Mouse (Mus musculus) kidney, adult 2 months (tissue): Measurements from ENCODE around the gene Zfp46. TPM values are rescaled to one million over a fixed set of nuclear protein-coding genes. Genes with fewer than 3 reads are reported as not detected.

ENCODE experiments used
- DNase-seq: peaks from one replicate; pipeline ENCODE4 v3.0.0; 2021
- H3K27ac ChIP-seq: fragments of 200-500 bp; 2 replicates; pipeline ENCODE4 v1.5.1; 2012; ENCODE audit warnings: low read depth, low read length, control low read depth, inconsistent platforms; ENCODE audit not compliant: insufficient read depth
- H3K27me3 ChIP-seq: fragments of 200-500 bp; replicated peaks from 2 replicates; pipeline ENCODE4 v1.6.1; 2012; ENCODE audit warnings: mild to moderate bottlenecking, moderate library complexity, low read length, inconsistent platforms; ENCODE audit not compliant: control insufficient read depth, insufficient read depth
- H3K36me3 ChIP-seq: fragments of 200-500 bp; 2 replicates; pipeline ENCODE4 v1.6.1; 2012; ENCODE audit warnings: mild to moderate bottlenecking, moderate library complexity, low read length, inconsistent platforms; ENCODE audit not compliant: control insufficient read depth, insufficient read depth
- H3K4me1 ChIP-seq: fragments of 200-500 bp; 2 replicates; pipeline ENCODE4 v1.6.1; 2011; ENCODE audit warnings: low read length; ENCODE audit not compliant: control insufficient read depth, insufficient read depth
- H3K4me3 ChIP-seq: fragments of 200-500 bp; 2 replicates; pipeline ENCODE4 v1.5.1; 2011; ENCODE audit warnings: mild to moderate bottlenecking, low read depth, low read length, control low read depth; ENCODE audit not compliant: insufficient read depth
- CTCF ChIP-seq: fragments of 200-500 bp; conservative IDR thresholded peaks from 2 replicates; pipeline ENCODE4 v1.5.1; 2011; ENCODE audit warnings: low read depth, mild to moderate bottlenecking, control low read depth, low read length, moderate library complexity, mixed read lengths; ENCODE audit not compliant: insufficient read depth, insufficient read length
- POLR2A ChIP-seq: fragments of 200-500 bp; IDR thresholded peaks from one replicate; pipeline ENCODE4 v1.6.1; 2011; ENCODE audit warnings: low read depth, low read length, control low read depth
- WGBS: fragments of 180-500 bp; shearing (Covaris S2); methylation state at CpG from one replicate; pipeline ENCODE4 v1.1.7; 2018; 5-methylcytosine and 5-hydroxymethylcytosine counted together
- polyA plus RNA-seq: library from polyadenylated mRNA; depleted of rRNA; stranded (reverse); fragments of >200 nt; gene quantifications from 2 replicates; pipeline ENCODE4 v1.2.3, GENCODE M21; 2012

The Zfp46 gene
- polyA plus RNA-seq, 1 experiment = 10.9 TPM

DNA sequence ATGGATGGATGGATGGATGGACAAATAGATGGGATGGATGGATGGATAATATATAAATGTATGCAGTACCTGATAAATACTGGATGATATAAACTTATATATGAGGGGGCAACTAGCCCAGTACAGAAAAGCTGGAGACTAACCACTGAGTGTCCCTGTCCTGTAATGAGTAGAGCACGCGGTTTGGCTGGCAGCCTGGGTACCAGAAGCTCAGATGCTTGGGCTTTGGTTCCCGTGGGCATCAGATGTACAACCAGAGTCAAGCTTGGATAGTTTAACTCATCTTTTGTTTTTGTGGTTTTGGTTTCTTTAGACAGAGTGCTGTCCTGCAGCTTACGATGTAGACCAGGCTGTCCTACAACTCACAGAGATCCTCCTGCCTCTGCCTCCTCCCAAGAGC, 20.9 kb upstream of the Zfp46 start:
- DNase-seq = no peak
- no peak for TF ChIP-seq POLR2A
- TF ChIP-seq CTCF = no peak
- peaks cover 3% of the 10 kb centered on the region; the same call in 1 of the 2 replicates for H3K4me1 ChIP-seq
- no peaks in the 10 kb centered on the region for H3K36me3 ChIP-seq
- no peak overlapping the region for H3K4me3 ChIP-seq
- no peak overlapping the region for H3K27ac ChIP-seq
- H3K27me3 ChIP-seq = no peaks in the 10 kb centered on the region
- WGBS = 93% methylated on average over 4 of the region's 4 CpGs

DNA sequence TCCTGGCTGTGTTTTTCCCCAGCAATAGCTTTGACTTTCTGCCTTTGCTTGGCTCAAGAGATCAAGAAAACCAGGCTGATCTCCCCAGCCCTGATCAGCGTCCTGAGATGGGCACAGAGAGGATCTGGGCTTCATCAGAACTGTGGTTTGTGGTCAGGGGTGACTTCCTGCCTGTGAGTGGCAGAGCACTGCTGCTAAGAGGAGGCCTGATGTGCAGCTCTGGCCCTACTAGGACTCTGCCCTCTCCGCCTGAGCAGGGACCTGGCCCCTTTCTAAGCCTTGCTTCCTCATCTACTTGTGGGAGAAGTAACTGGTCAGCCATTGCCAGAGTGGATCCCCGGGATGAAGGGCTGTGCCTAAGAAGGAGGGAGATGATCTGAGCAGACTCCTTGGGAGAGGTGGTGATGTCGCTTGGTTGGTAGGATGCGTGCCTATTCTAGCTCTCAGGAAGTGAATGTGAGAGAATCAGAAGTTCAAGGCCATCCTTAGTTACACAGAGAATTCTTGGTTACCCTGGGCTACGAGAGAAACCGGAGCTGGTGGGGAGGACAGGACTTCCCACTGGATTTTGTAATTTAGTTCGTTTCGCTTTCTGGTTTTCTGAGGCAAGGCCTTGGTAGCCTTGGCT, 17.7 kb upstream of the Zfp46 start:
- H3K36me3 ChIP-seq = no peaks in the 10 kb centered on the region
- H3K4me1 ChIP-seq = no peaks in the 10 kb centered on the region
- WGBS = 79% methylated on average over 9 of the region's 9 CpGs
- no peaks in the 10 kb centered on the region for H3K27me3 ChIP-seq
- H3K27ac ChIP-seq = no peak overlapping the region
- DNase-seq = no peak
- no peak overlapping the region for H3K4me3 ChIP-seq
- TF ChIP-seq CTCF (no peak), POLR2A (no peak)

DNA sequence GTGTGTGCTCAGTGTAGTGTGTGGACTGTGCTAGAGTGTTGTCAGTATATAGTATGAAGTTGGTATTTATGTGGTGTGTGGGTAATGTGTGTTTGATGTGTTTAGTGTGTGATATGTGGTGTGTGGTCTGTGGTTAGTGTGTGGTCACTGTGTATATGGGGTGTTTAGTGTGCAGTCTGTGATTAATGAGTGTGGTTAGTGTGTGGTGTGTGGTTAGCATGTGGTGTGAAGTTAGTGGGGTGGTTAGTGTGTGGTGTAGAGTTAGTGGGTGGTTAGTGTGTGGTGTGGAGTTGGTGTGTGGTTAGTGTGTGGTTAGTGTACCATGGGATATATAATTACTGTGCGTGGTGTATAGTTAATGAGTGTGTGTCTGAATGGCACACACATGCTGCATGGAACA, 15.6 kb upstream of the Zfp46 start:
- Histone ChIP-seq H3K36me3 (no peaks in the 10 kb centered on the region), H3K4me3 (no peak overlapping the region), H3K27ac (no peak overlapping the region), H3K27me3 (no peaks in the 10 kb centered on the region), H3K4me1 (no peaks in the 10 kb centered on the region)
- WGBS = 83% methylated on average over 1 of the region's 1 CpGs
- no peak for TF ChIP-seq CTCF
- TF ChIP-seq POLR2A = no peak
- DNase-seq = no peak

DNA sequence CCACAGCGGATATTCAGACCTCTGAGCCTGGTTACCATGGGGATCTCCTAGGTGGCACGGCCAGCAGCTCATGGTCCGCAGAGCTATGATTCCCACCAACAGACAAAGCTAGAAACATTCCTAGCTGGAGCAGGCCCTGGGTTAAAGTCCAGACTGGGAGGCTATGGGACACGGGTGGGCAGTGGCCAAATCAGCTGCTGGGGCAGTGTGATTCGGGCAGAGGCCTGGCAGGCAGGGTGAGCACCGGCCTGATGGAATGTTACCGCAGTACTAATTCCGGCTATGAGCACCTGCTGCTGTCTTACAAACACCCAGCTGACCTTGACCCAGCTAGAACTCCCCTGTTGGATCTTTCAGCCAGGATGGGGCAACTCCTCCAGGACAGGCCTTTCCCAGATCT, 13.8 kb upstream of the Zfp46 start:
- Histone ChIP-seq H3K36me3 (no peaks in the 10 kb centered on the region), H3K4me1 (no peaks in the 10 kb centered on the region), H3K4me3 (no peak overlapping the region), H3K27ac (no peak overlapping the region), H3K27me3 (no peaks in the 10 kb centered on the region)
- WGBS = 54% methylated on average over 8 of the region's 8 CpGs
- TF ChIP-seq CTCF (no peak), POLR2A (no peak)
- peak; percentile 57 for DNase-seq

DNA sequence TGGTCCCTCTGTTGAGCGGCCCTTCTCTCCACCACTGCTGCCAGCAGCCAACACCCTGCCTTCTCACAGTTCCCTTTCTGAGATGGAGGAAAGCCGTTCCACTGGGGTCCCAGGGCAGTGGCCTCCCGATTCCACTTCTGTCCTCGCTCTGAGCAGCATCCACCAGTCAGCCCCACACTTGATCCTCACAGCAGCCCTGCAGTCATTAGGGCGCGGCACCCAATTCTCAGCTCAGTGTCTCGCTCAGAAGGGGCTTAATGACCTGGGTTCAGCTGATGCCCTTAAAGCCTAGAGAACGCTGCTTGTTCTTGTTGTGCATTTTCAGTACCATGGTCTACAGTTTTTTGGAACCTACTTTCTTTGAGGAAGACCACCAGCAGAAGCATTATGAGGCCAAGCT, 3.4 kb upstream of the Zfp46 start:
- Histone ChIP-seq H3K4me1 (peaks cover 4% of the 10 kb centered on the region; the same call in 1 of the 2 replicates), H3K4me3 (no peak overlapping the region), H3K27ac (no peak overlapping the region), H3K36me3 (no peaks in the 10 kb centered on the region), H3K27me3 (no peaks in the 10 kb centered on the region)
- WGBS = 76% methylated on average over 8 of the region's 8 CpGs
- TF ChIP-seq POLR2A (no peak), CTCF (no peak)
- DNase-seq = no peak

DNA sequence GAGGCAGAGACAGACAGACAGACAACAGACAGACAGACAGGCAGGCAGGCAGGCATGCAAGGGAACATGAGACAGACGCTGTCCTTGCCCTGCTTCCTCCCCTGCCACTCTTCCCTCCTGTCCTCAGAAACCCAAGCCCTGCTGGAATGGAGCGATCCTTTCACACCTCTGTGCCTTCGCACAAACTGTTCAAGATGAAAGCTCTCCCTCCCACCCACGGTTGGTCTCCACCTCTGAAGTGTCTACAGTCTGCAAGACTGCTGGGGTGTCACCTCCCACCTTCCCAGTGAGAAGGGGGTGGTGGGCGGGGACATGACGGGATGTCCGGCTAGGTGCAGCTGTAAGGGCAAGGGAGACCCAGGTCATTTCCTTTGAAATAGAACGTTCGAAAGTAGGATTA, 2.9 kb upstream of the Zfp46 start:
- WGBS = 58% methylated on average over 9 of the region's 9 CpGs
- no peaks in the 10 kb centered on the region for H3K27me3 ChIP-seq
- no peak overlapping the region for H3K4me3 ChIP-seq
- H3K27ac ChIP-seq = no peak overlapping the region
- no peaks in the 10 kb centered on the region for H3K36me3 ChIP-seq
- no peak for DNase-seq
- H3K4me1 ChIP-seq = peaks cover 4% of the 10 kb centered on the region; the same call in 1 of the 2 replicates
- TF ChIP-seq CTCF = no peak
- no peak for TF ChIP-seq POLR2A

DNA sequence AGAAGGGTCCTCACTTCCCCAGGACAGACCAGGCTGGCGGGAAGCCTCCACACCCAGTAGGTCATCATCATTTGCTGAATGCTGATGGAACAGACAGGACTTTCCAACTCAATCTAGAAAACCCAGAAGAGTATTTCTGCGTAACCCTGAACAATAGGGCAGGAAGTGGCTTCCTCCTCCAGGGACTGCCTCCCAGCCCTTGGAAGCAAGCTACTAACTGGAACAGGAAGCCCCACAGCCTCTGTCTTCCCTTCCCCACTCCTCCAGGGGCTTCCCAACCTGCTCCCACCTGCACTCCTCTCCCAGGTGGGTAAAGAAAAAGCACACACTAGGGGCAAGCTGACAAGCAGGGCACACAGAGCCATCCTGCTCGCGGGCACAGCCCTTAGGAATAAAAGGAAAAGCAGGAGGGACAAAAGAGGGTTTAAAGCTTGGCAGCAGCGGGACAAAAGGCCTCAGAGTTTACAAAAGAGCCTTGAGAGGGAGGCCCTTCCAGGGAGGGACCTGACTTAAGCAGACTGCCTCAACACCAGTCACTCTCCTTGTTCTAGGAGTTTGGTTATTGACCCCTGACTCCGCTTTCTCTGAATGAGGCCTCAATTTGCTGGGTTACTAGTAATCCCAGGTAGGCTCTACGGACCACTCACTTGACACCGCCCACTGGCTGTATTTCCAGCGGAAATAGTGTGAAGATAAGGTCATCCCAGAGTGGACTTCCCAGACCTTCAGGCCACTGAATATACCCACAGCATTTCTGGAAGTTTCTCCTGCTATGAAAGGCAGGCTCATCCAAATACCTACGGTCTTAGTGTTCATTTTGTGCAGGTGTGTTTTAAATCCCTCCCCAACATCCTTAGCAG, 1.6 kb upstream of the Zfp46 start:
- peaks cover 4% of the 10 kb centered on the region; the same call in 1 of the 2 replicates for H3K4me1 ChIP-seq
- no peaks in the 10 kb centered on the region for H3K27me3 ChIP-seq
- no peaks in the 10 kb centered on the region for H3K36me3 ChIP-seq
- peak overlapping the region; percentile 84 for H3K27ac ChIP-seq
- TF ChIP-seq CTCF = no peak
- no peak for TF ChIP-seq POLR2A
- H3K4me3 ChIP-seq = no peak overlapping the region
- 58% methylated on average over 10 of the region's 10 CpGs for WGBS
- DNase-seq = peak; percentile 62
